Mouse (Mus musculus) CH12.LX (cell line): ENCODE measurements at regions not wholly inside any gene's neighbourhood (a gene's known extent, or its start where the extent isn't known, plus 50 kb on each side); places are given as distances from the start of the nearest gene placed in this dataset.

ENCODE experiments used
- BHLHE40 ChIP-seq: IDR thresholded peaks from 2 replicates; pipeline ENCODE4 v1.6.1; 2011; ENCODE audit warnings: mild to moderate bottlenecking, low read depth, low read length, improper control_type of control experiment
- CTCF ChIP-seq, 2 experiments: IDR thresholded peaks in 1 of 2; conservative IDR thresholded peaks in 1 of 2; 2 replicates each; pipeline ENCODE4 v1.5.1; 2011 to 2012; ENCODE audit warnings: low read depth in 2 of 2, low read length in 2 of 2, improper control_type of control experiment in 1 of 2, inconsistent platforms in 1 of 2, mild to moderate bottlenecking in 1 of 2, moderate library complexity in 1 of 2
- E2F4 ChIP-seq: IDR thresholded peaks from 2 replicates; pipeline ENCODE4 v1.6.1; 2011; ENCODE audit warnings: low read depth, low read length, improper control_type of control experiment; ENCODE audit not compliant: insufficient replicate concordance
- ELF1 ChIP-seq: IDR thresholded peaks from 2 replicates; pipeline ENCODE4 v1.6.1; 2014; ENCODE audit warnings: low read depth, mild to moderate bottlenecking, inconsistent platforms, low read length, improper control_type of control experiment
- EP300 ChIP-seq: IDR thresholded peaks from 2 replicates; pipeline ENCODE4 v1.6.1; 2011; ENCODE audit warnings: low read length, improper control_type of control experiment
- GABPA ChIP-seq: IDR thresholded peaks from 2 replicates; pipeline ENCODE4 v1.6.1; 2012; ENCODE audit warnings: low read depth, low read length, improper control_type of control experiment, inconsistent platforms; ENCODE audit not compliant: insufficient replicate concordance
- MYC ChIP-seq: IDR thresholded peaks from 2 replicates; pipeline ENCODE4 v1.6.1; 2011; ENCODE audit warnings: low read depth, mild to moderate bottlenecking, improper control_type of control experiment, low read length
- PAX5 ChIP-seq: IDR thresholded peaks from 2 replicates; pipeline ENCODE4 v1.6.1; 2012; ENCODE audit warnings: low read length, inconsistent platforms, mixed read lengths
- POLR2A ChIP-seq: IDR thresholded peaks from 2 replicates; pipeline ENCODE4 v1.6.1; 2011; ENCODE audit warnings: low read depth, mild to moderate bottlenecking, improper control_type of control experiment, low read length
- SMC3 ChIP-seq: IDR thresholded peaks from 2 replicates; pipeline ENCODE4 v1.6.1; 2011; ENCODE audit warnings: low read depth, low read length, improper control_type of control experiment
- TCF12 ChIP-seq: IDR thresholded peaks from 2 replicates; pipeline ENCODE4 v1.6.1; 2014; ENCODE audit warnings: low read depth, mild to moderate bottlenecking, inconsistent platforms, low read length, improper control_type of control experiment
- USF1 ChIP-seq: IDR thresholded peaks from 2 replicates; pipeline ENCODE4 v1.6.1; 2014; ENCODE audit warnings: low read depth, mild to moderate bottlenecking, inconsistent platforms, low read length, improper control_type of control experiment
- ZKSCAN1 ChIP-seq: IDR thresholded peaks from 2 replicates; pipeline ENCODE4 v1.6.1; 2012; ENCODE audit warnings: low read depth, inconsistent platforms, low read length, improper control_type of control experiment, borderline replicate concordance

GRCm38 (mm10) chr3:37788366-37788765 lies 64.1 kb upstream of the Gm5148 start:
- TF ChIP-seq GABPA (no peak), MYC (no peak), CTCF (conservative IDR thresholded peaks at IDR 0.05 in 1 of 2, IDR thresholded peaks at IDR 0.05 in 1 of 2; ENCODE audit: low read depth in 2 of 2, low read length in 2 of 2) (no peak), ELF1 (no peak), BHLHE40 (no peak), POLR2A (no peak), PAX5 (no peak), TCF12 (no peak), E2F4 (no peak), ZKSCAN1 (no peak), EP300 (no peak), USF1 (no peak), SMC3 (no peak)
